ENCODE assay signal across 8 mouse cellular contexts in genomic region chr12:45073331-45074041, GRCm38 (mm10). TPM values are rescaled to one million over a fixed set of nuclear protein-coding genes. Genes with fewer than 3 reads are reported as not detected.
DNase-seq lines count a peak whose midpoint lies in the region; ATAC-seq and TF ChIP-seq lines count a peak whose summit lies in the region.

No protein-coding gene starts in this region.

- peak overlapping the region; percentile 85 for H3K9ac ChIP-seq in kidney, postnatal 0 days (ENCODE audit: low read depth, low read length)
- peak overlapping the region; percentile 58 for H3K9ac ChIP-seq in forebrain, postnatal 0 days
- H3K9ac ChIP-seq in liver, embryonic 11.5 days (ENCODE audit: low read depth, low read length) = peak overlapping the region; percentile 62
- peak overlapping the region; percentile 76 for H3K9ac ChIP-seq in stomach, embryonic 16.5 days (ENCODE audit: low read length)

- peak overlapping the region; percentile 78 for H3K4me3 ChIP-seq in kidney, postnatal 0 days (replicated peaks; ENCODE audit: low read depth, low read length)
- H3K4me3 ChIP-seq in forebrain, postnatal 0 days (ENCODE audit: low read depth, low read length) = peak overlapping the region; percentile 67
- peak overlapping the region; percentile 55 for H3K4me3 ChIP-seq in liver, embryonic 11.5 days (ENCODE audit: low read depth, low read length)
- H3K4me3 ChIP-seq in stomach, embryonic 16.5 days (replicated peaks; ENCODE audit: low read length) = peak overlapping the region; percentile 77

- under 1% methylated on average over 28 of the region's 28 CpGs for WGBS in kidney, postnatal 0 days
- WGBS in forebrain, postnatal 0 days = 1% methylated on average over 28 of the region's 28 CpGs
- 2% methylated on average over 28 of the region's 28 CpGs for WGBS in liver, embryonic 11.5 days
- 1% methylated on average over 28 of the region's 28 CpGs for WGBS in stomach, embryonic 16.5 days

- peak; percentile 14; the same call in 1 of the 2 replicates for ATAC-seq in kidney, postnatal 0 days (replicated peaks; ENCODE audit: low FRiP score, low read depth)
- peak; percentile 42; the same call in 1 of the 2 replicates for ATAC-seq in forebrain, postnatal 0 days
- peak; percentile 30; the same call in 1 of the 2 replicates for ATAC-seq in liver, embryonic 11.5 days (replicated peaks; ENCODE audit: low FRiP score)
- ATAC-seq in stomach, embryonic 16.5 days (ENCODE audit: insufficient read depth, low FRiP score) = no peak; the same call in 1 of the 2 replicates

- TF ChIP-seq CTCF in kidney, postnatal 0 days (IDR thresholded peaks at IDR 0.05; ENCODE audit: low read depth) = no peak
- 0 out of 2 replicates have a peak, but pooled peaks have one; percentile 9 for TF ChIP-seq CTCF in forebrain, postnatal 0 days (IDR thresholded peaks at IDR 0.05; ENCODE audit: low read depth)

- H3K27ac ChIP-seq in kidney, postnatal 0 days = peak overlapping the region; percentile 94
- peak overlapping the region; percentile 64; the same call in 1 of the 2 replicates for H3K27ac ChIP-seq in forebrain, postnatal 0 days (ENCODE audit: low read depth, low read length)
- peak overlapping the region; percentile 61; the same call in 1 of the 2 replicates for H3K27ac ChIP-seq in liver, embryonic 11.5 days (ENCODE audit: low read depth, low read length)
- peak overlapping the region; percentile 91 for H3K27ac ChIP-seq in stomach, embryonic 16.5 days (ENCODE audit: low read length)

- peak; percentile 40 for DNase-seq in kidney, postnatal 0 days (ENCODE audit: low spot score)
- DNase-seq in kidney, adult 9 months = no peak
- peak; percentile 44 for DNase-seq in brain, adult 2 months (ENCODE audit: low read depth, low spot score)
- peak; percentile 48 for DNase-seq in forebrain, postnatal 0 days
- DNase-seq in liver, embryonic 11.5 days (ENCODE audit: low spot score) = peak; percentile 54
- DNase-seq in left cerebral cortex, adult 18-20 months (ENCODE audit: low spot score in 2 of 2) = no peak
- DNase-seq in Muller cell, postnatal 12 days (ENCODE audit: inconsistent ontology term) = no peak

- H3K4me2 ChIP-seq in kidney, postnatal 0 days (ENCODE audit: low read length) = peak overlapping the region; percentile 98
- peak overlapping the region; percentile 91 for H3K4me2 ChIP-seq in forebrain, postnatal 0 days (ENCODE audit: low read depth)
- H3K4me2 ChIP-seq in liver, embryonic 11.5 days = peak overlapping the region; percentile 71
- H3K4me2 ChIP-seq in stomach, embryonic 16.5 days (ENCODE audit: low read depth, low read length) = peak overlapping the region; percentile 95

- peaks cover 6% of the 10 kb centered on the region; the same call in 1 of the 2 replicates for H3K4me1 ChIP-seq in kidney, postnatal 0 days (replicated peaks; ENCODE audit: insufficient read depth, low read length)
- no peaks in the 10 kb centered on the region for H3K4me1 ChIP-seq in forebrain, postnatal 0 days (ENCODE audit: insufficient read depth)
- H3K4me1 ChIP-seq in liver, embryonic 11.5 days (replicated peaks; ENCODE audit: control insufficient read depth, insufficient read depth, low read length) = no peaks in the 10 kb centered on the region
- peaks cover 9% of the 10 kb centered on the region; the same call in 1 of the 2 replicates for H3K4me1 ChIP-seq in stomach, embryonic 16.5 days (ENCODE audit: control insufficient read depth, insufficient read depth, low read length)

- no peaks in the 10 kb centered on the region for H3K9me3 ChIP-seq in kidney, postnatal 0 days (replicated peaks; ENCODE audit: low read length)
- H3K9me3 ChIP-seq in forebrain, postnatal 0 days (ENCODE audit: low read length) = no peaks in the 10 kb centered on the region
- H3K9me3 ChIP-seq in liver, embryonic 11.5 days (ENCODE audit: control insufficient read depth, low read length) = no peaks in the 10 kb centered on the region
- H3K9me3 ChIP-seq in stomach, embryonic 16.5 days (replicated peaks; ENCODE audit: control insufficient read depth, low read length) = no peaks in the 10 kb centered on the region

- H3K36me3 ChIP-seq in kidney, postnatal 0 days (ENCODE audit: insufficient read depth, low read length) = no peaks in the 10 kb centered on the region
- no peaks in the 10 kb centered on the region for H3K36me3 ChIP-seq in forebrain, postnatal 0 days (ENCODE audit: insufficient read depth)
- no peaks in the 10 kb centered on the region for H3K36me3 ChIP-seq in liver, embryonic 11.5 days (ENCODE audit: control insufficient read depth, insufficient read depth, low read length)
- H3K36me3 ChIP-seq in stomach, embryonic 16.5 days (ENCODE audit: control insufficient read depth, insufficient read depth, low read length) = no peaks in the 10 kb centered on the region

- no peaks in the 10 kb centered on the region for H3K27me3 ChIP-seq in kidney, postnatal 0 days (ENCODE audit: insufficient read depth, low read length)
- H3K27me3 ChIP-seq in forebrain, postnatal 0 days (ENCODE audit: insufficient read depth, low read length) = 0 out of 2 replicates have a peak, but pooled peaks cover 4% of the 10 kb centered on the region
- peaks cover 31% of the 10 kb centered on the region for H3K27me3 ChIP-seq in liver, embryonic 11.5 days (replicated peaks; ENCODE audit: control insufficient read depth, insufficient read depth, low read length)
- H3K27me3 ChIP-seq in stomach, embryonic 16.5 days (ENCODE audit: control insufficient read depth, insufficient read depth, low read length) = no peaks in the 10 kb centered on the region

RNA-seq across cellular contexts. Expression of gene Stxbp6, which starts 1.0 kb away (rescaled TPM):
- polyA plus RNA-seq in kidney, postnatal 0 days (2015; fragmentation: Nextera tagmentation; extraction: Ambion mirVana) = 20.3 and 21.7 TPM in 2 replicates
- total RNA-seq in forebrain, postnatal 0 days (2014; rRNA removed) = 17.2 and 22.6 TPM in 2 replicates
- 7.2 and 19.6 TPM in 2 replicates for polyA plus RNA-seq in forebrain, postnatal 0 days (2015; fragmentation: Nextera tagmentation; extraction: Ambion mirVana)
- 9.2 and 11.4 TPM in 2 replicates for polyA plus RNA-seq in liver, embryonic 11.5 days (2014; fragmentation: Nextera tagmentation; extraction: Ambion mirVana)
- polyA plus RNA-seq in stomach, embryonic 16.5 days (2015; fragmentation: Nextera tagmentation; extraction: Ambion mirVana) = 19.1 and 23.3 TPM in 2 replicates
- 10 to 100 TPM; 66.3 to 69.6 TPM for total RNA-seq in left cerebral cortex, adult 18-20 months (2021)

Comparison
In these comparisons a context has a peak if more than half of its experiments do, and no peak if none do; other contexts are left out.
1. DNase-seq: peak in kidney, postnatal 0 days (single experiment), brain, adult 2 months (single experiment), forebrain, postnatal 0 days (single experiment) and liver, embryonic 11.5 days (single experiment); none in kidney, adult 9 months (single experiment), left cerebral cortex, adult 18-20 months (0 of 2) and Muller cell, postnatal 12 days (single experiment).
2. Peak in every context shown above with its lines, with median percentiles within 50 percentile points of each other: H3K27ac ChIP-seq, H3K4me2 ChIP-seq, H3K4me3 ChIP-seq and H3K9ac ChIP-seq.